Mouse (Mus musculus) lung, embryonic 14.5 days (tissue): ENCODE measurements around the gene Abcb8. TPM values are rescaled to one million over a fixed set of nuclear protein-coding genes. Genes with fewer than 3 reads are reported as not detected.

Experiments used
- ATAC-seq: fragments of 200-750 bp; cut with Nextera tagmentation; 2 replicates; pipeline ENCODE4 v1.8.0; 2017; ENCODE audit warnings: mild to moderate bottlenecking, moderate TSS enrichment, moderate library complexity; ENCODE audit not compliant: insufficient read depth
- DNase-seq: peaks from one replicate; pipeline ENCODE4 v3.0.0-alpha.2; 2015
- H3K27ac ChIP-seq: fragments of 300-500 bp; sonication (generic); 2 replicates; pipeline ENCODE4 v1.5.1; 2014; ENCODE audit warnings: low read depth, mild to moderate bottlenecking, moderate library complexity
- H3K27me3 ChIP-seq: fragments of 300-500 bp; sonication (generic); 2 replicates; pipeline ENCODE4 v1.6.1; 2014; ENCODE audit warnings: low read length, control low read depth; ENCODE audit not compliant: insufficient read depth
- H3K36me3 ChIP-seq: fragments of 300-500 bp; sonication (generic); 2 replicates; pipeline ENCODE4 v1.6.1; 2014; ENCODE audit warnings: control low read depth; ENCODE audit not compliant: insufficient read depth
- H3K4me1 ChIP-seq: fragments of 300-500 bp; sonication (generic); 2 replicates; pipeline ENCODE4 v1.6.1; 2014; ENCODE audit warnings: antibody characterized with exemption, control low read depth; ENCODE audit not compliant: insufficient read depth
- H3K4me2 ChIP-seq: fragments of 300-500 bp; sonication (generic); 2 replicates; pipeline ENCODE4 v1.6.1; 2014; ENCODE audit warnings: mild to moderate bottlenecking
- H3K4me3 ChIP-seq: fragments of 300-500 bp; sonication (generic); 2 replicates; pipeline ENCODE4 v1.5.1; 2014; ENCODE audit warnings: low read depth, low read length
- H3K9ac ChIP-seq: fragments of 300-500 bp; sonication (generic); 2 replicates; pipeline ENCODE4 v1.6.1; 2014
- H3K9me3 ChIP-seq: fragments of 300-500 bp; sonication (generic); 2 replicates; pipeline ENCODE4 v1.6.1; 2016; ENCODE audit warnings: low read depth, low read length, control low read depth
- CTCF ChIP-seq: IDR thresholded peaks from 2 replicates; pipeline ENCODE4 v1.5.1; 2016; ENCODE audit warnings: antibody characterized with exemption, low read depth
- WGBS: fragments of 180-500 bp; shearing (Covaris S2); extraction: QIAGEN DNeasy Blood & Tissue Kit; methylation state at CpG from one replicate; pipeline ENCODE4 v1.1.7; 2014; 5-methylcytosine and 5-hydroxymethylcytosine counted together
- polyA plus RNA-seq: library from polyadenylated mRNA; unstranded; fragments of >200 nt; fragmentation: Nextera tagmentation; extraction: Ambion mirVana; gene quantifications from 2 replicates; pipeline ENCODE4 v1.2.1, GENCODE M21; 2014

Gene Abcb8
- polyA plus RNA-seq, 1 experiment from 2014 or later, result 43.5 TPM

- no peak overlapping the region for H3K4me2 ChIP-seq
- H3K36me3 ChIP-seq, result peaks cover 65% of the 10 kb centered on the region
- H3K27ac ChIP-seq, result no peak overlapping the region
- no peak for DNase-seq
- H3K4me3 ChIP-seq, result no peak overlapping the region
- peaks cover 14% of the 10 kb centered on the region; the same call in 1 of the 2 replicates for H3K4me1 ChIP-seq
- WGBS, result 90% methylated on average over 8 of the region's 8 CpGs
- no peaks in the 10 kb centered on the region for H3K27me3 ChIP-seq
- ATAC-seq, result no peak
- H3K9me3 ChIP-seq, result no peaks in the 10 kb centered on the region
- no peak overlapping the region for H3K9ac ChIP-seq
- TF ChIP-seq CTCF, result no peak
Observed at GRCm38 (mm10) chr5:24441187-24441586, 47.7 kb downstream of the Abcb8 start.

GRCm38 (mm10) chr5:24442029-24442428 lies 48.6 kb downstream of the Abcb8 start:
- H3K27me3 ChIP-seq, result no peaks in the 10 kb centered on the region
- H3K9ac ChIP-seq, result no peak overlapping the region
- H3K27ac ChIP-seq, result no peak overlapping the region
- no peak overlapping the region for H3K4me2 ChIP-seq
- no peak for ATAC-seq
- DNase-seq, result no peak
- H3K4me1 ChIP-seq, result peaks cover 14% of the 10 kb centered on the region; the same call in 1 of the 2 replicates
- no peak overlapping the region for H3K4me3 ChIP-seq
- H3K36me3 ChIP-seq, result peaks cover 57% of the 10 kb centered on the region
- 83% methylated on average over 9 of the region's 9 CpGs for WGBS
- no peaks in the 10 kb centered on the region for H3K9me3 ChIP-seq
- TF ChIP-seq CTCF, result no peak

GRCm38 (mm10) chr5:24443204-24443603 lies 49.7 kb downstream of the Abcb8 start:
- Histone ChIP-seq H3K9me3 (no peaks in the 10 kb centered on the region), H3K36me3 (peaks cover 51% of the 10 kb centered on the region), H3K27ac (no peak overlapping the region), H3K4me1 (peaks cover 14% of the 10 kb centered on the region; the same call in 1 of the 2 replicates), H3K4me3 (no peak overlapping the region; the same call in 1 of the 2 replicates), H3K27me3 (no peaks in the 10 kb centered on the region), H3K4me2 (no peak overlapping the region; the same call in 1 of the 2 replicates), H3K9ac (no peak overlapping the region)
- 90% methylated on average over 7 of the region's 7 CpGs for WGBS
- DNase-seq, result no peak
- no peak for ATAC-seq
- no peak for TF ChIP-seq CTCF

- Histone ChIP-seq H3K4me1 (peaks cover 14% of the 10 kb centered on the region; the same call in 1 of the 2 replicates), H3K27ac (no peak overlapping the region)
- 76% methylated on average over 12 of the region's 12 CpGs for WGBS
Observed at GRCm38 (mm10) chr5:24443927-24444326, 50.5 kb downstream of the Abcb8 start.

GRCm38 (mm10) chr5:24444746-24445427 lies 51.4 kb downstream of the Abcb8 start, which contains the start of gene Fastk:
Gene Fastk, minus strand, starts transcription at chr5:24445287.
- H3K4me2 ChIP-seq, result peak within 1 kb of the TSS; percentile 98
- H3K4me1 ChIP-seq, result peaks cover 14% of the 10 kb centered on the region; the same call in 1 of the 2 replicates
- H3K4me3 ChIP-seq, result peak within 1 kb of the TSS; percentile 86
- peak; percentile 86 for ATAC-seq
- H3K9ac ChIP-seq, result peak within 1 kb of the TSS; percentile 89
- whole genome bisulfite sequencing, result 1% methylated on average over 60 of the region's 60 CpGs
- no peak for TF ChIP-seq CTCF
- H3K27me3 ChIP-seq, result no peaks in the 10 kb centered on the region
- H3K27ac ChIP-seq, result peak within 1 kb of the TSS; percentile 88
- DNase-seq, result peak; percentile 98
- H3K36me3 ChIP-seq, result peaks cover 35% of the 10 kb centered on the region
- no peaks in the 10 kb centered on the region for H3K9me3 ChIP-seq

More at GRCm38 (mm10) chr5:24443927-24444326, 50.5 kb downstream of the Abcb8 start:
- H3K36me3 ChIP-seq, result peaks cover 45% of the 10 kb centered on the region
- H3K27me3 ChIP-seq, result no peaks in the 10 kb centered on the region
- peak overlapping the region; percentile 86 for H3K4me3 ChIP-seq
- peak overlapping the region; percentile 89 for H3K9ac ChIP-seq
- H3K9me3 ChIP-seq, result no peaks in the 10 kb centered on the region
- TF ChIP-seq CTCF, result no peak
- ATAC-seq (no peak), DNase-seq (no peak)
- H3K4me2 ChIP-seq, result peak overlapping the region; percentile 98

- peaks cover 14% of the 10 kb centered on the region; the same call in 1 of the 2 replicates for H3K4me1 ChIP-seq
- ATAC-seq (peak; percentile 1; the same call in 1 of the 2 replicates), DNase-seq (no peak)
- no peaks in the 10 kb centered on the region for H3K27me3 ChIP-seq
- peak overlapping the region; percentile 88 for H3K27ac ChIP-seq
- H3K36me3 ChIP-seq, result peaks cover 29% of the 10 kb centered on the region
- H3K4me3 ChIP-seq, result peak overlapping the region; percentile 86
- peak overlapping the region; percentile 98 for H3K4me2 ChIP-seq
- TF ChIP-seq CTCF, result peak; percentile 19; the same call in 1 of the 2 replicates
- 54% methylated on average over 20 of the region's 20 CpGs for WGBS
- no peaks in the 10 kb centered on the region for H3K9me3 ChIP-seq
- peak overlapping the region; percentile 89 for H3K9ac ChIP-seq
Observed at GRCm38 (mm10) chr5:24445428-24446080, 52.1 kb downstream of the Abcb8 start.

GRCm38 (mm10) chr5:24446630-24447029 lies 53.2 kb downstream of the Abcb8 start:
- no peak for ATAC-seq
- Histone ChIP-seq H3K9ac (no peak overlapping the region), H3K27ac (no peak overlapping the region), H3K4me3 (no peak overlapping the region), H3K4me2 (peak overlapping the region; percentile 74; the same call in 1 of the 2 replicates), H3K4me1 (peaks cover 20% of the 10 kb centered on the region), H3K9me3 (no peaks in the 10 kb centered on the region), H3K36me3 (peaks cover 18% of the 10 kb centered on the region), H3K27me3 (no peaks in the 10 kb centered on the region)
- WGBS, result 85% methylated on average over 7 of the region's 7 CpGs
- no peak for TF ChIP-seq CTCF
- no peak for DNase-seq
